Mouse (Mus musculus): ENCODE data around the gene Aox1. TPM values are rescaled to one million over a fixed set of nuclear protein-coding genes. Genes with fewer than 3 reads are reported as not detected.
"Not testable (repeated sequence)": the region's sequence is repeated elsewhere in the genome, so short reads cannot be mapped to it uniquely, and the experiment has no call there.

The Aox1 gene
- 0.14 TPM in 1 of 2 replicates, not detected in the other for polyA plus RNA-seq (2014; fragmentation: Nextera tagmentation; extraction: Ambion mirVana)

- H3K4me1 ChIP-seq (ENCODE audit: control insufficient read depth, insufficient read depth, low read length) = peaks cover 12% of the 10 kb centered on the region
- WGBS = 11% methylated on average over 12 of the region's 12 CpGs
- no peaks in the 10 kb centered on the region; the same call in 1 of the 2 replicates for H3K36me3 ChIP-seq (ENCODE audit: control insufficient read depth, insufficient read depth, low read length)
- H3K9me3 ChIP-seq (ENCODE audit: control insufficient read depth, low read length) = no peaks in the 10 kb centered on the region
- DNase-seq (ENCODE audit: low spot score) (peak; percentile 59), ATAC-seq (ENCODE audit: insufficient number of reproducible peaks, low FRiP score, low TSS enrichment, low read depth) (no peak)
- H3K27me3 ChIP-seq (ENCODE audit: control insufficient read depth, insufficient read depth, low read length) = no peaks in the 10 kb centered on the region
- no peak within 1 kb of the TSS for H3K27ac ChIP-seq (replicated peaks; ENCODE audit: low read depth, low read length)
- H3K4me3 ChIP-seq (ENCODE audit: low read depth, low read length) = peak within 1 kb of the TSS; percentile 20; the same call in 1 of the 2 replicates
- peak within 1 kb of the TSS; percentile 35 for H3K4me2 ChIP-seq (ENCODE audit: low read depth, severe bottlenecking)
- peak within 1 kb of the TSS; percentile 30; the same call in 1 of the 2 replicates for H3K9ac ChIP-seq (ENCODE audit: low read length)
Measured at GRCm38 (mm10) chr1:58029636-58030117, at the start of gene Aox1. TSS of gene Aox1 (plus strand) at chr1:58029931.

DNA sequence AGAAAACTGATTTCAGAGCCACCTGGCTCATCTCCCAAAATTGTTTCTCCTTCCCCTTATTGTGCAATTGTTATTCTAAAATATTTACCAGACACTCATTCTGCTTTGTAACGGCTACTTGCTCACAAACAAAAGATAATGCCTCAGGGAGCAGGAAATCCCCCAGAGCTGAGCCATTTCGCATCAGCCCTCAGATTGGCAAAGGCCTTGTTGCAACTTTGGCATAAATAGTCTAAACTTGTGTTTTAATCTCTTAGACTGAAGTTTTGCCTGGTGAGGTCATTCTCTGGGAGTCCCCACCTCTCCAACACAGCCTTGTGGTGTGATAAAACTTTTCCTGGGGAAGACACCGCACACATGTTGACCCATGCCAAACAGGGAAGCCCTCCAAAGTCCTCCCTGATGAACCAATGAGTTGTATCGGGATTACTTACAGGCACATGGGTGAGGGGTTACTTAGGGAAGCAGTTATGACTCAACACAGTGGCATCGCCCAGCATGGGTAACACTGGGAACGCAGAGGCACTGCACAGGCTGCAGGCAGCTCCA lies 40.6 kb upstream of the Aox1 start:
- no peaks in the 10 kb centered on the region for H3K9me3 ChIP-seq (ENCODE audit: control insufficient read depth, low read length)
- ATAC-seq (ENCODE audit: insufficient number of reproducible peaks, low FRiP score, low TSS enrichment, low read depth) = no peak
- WGBS = 88% methylated on average over 6 of the region's 6 CpGs
- no peaks in the 10 kb centered on the region for H3K27me3 ChIP-seq (ENCODE audit: control insufficient read depth, insufficient read depth, low read length)
- no peaks in the 10 kb centered on the region for H3K4me1 ChIP-seq (ENCODE audit: control insufficient read depth, insufficient read depth, low read length)
- H3K4me2 ChIP-seq (ENCODE audit: low read depth, severe bottlenecking) = no peak overlapping the region
- H3K9ac ChIP-seq (ENCODE audit: low read length) = no peak overlapping the region
- H3K27ac ChIP-seq (replicated peaks; ENCODE audit: low read depth, low read length) = no peak overlapping the region
- no peak overlapping the region for H3K4me3 ChIP-seq (ENCODE audit: low read depth, low read length)
- H3K36me3 ChIP-seq (ENCODE audit: control insufficient read depth, insufficient read depth, low read length) = no peaks in the 10 kb centered on the region
- no peak for DNase-seq (ENCODE audit: low spot score)

DNA sequence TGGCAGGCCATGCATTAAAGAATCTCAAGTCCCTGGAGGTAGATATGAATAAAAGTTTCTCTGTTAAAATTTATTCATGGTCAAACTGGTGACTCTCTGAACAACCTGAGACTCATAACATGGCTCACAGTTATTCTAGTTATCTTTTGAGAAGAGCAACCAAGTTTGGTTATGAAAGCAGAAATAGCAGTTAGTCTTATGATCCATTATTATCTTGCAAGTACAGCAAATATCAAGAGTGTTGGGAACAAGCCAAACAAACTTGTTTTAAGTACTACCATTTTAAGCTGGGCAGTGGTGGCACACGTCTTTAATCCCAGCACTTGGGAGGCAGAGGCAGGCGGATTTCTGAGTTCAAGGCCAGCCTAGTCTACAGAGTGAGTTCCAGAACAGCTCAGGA lies 38.5 kb upstream of the Aox1 start:
- H3K4me3 ChIP-seq (ENCODE audit: low read depth, low read length) = no peak overlapping the region
- 83% methylated on average over 2 of the region's 2 CpGs for WGBS
- H3K27ac ChIP-seq (replicated peaks; ENCODE audit: low read depth, low read length) = no peak overlapping the region
- H3K27me3 ChIP-seq (ENCODE audit: control insufficient read depth, insufficient read depth, low read length) = no peaks in the 10 kb centered on the region
- H3K4me1 ChIP-seq (ENCODE audit: control insufficient read depth, insufficient read depth, low read length) = no peaks in the 10 kb centered on the region
- no peaks in the 10 kb centered on the region for H3K9me3 ChIP-seq (ENCODE audit: control insufficient read depth, low read length)
- DNase-seq (ENCODE audit: low spot score) (no peak), ATAC-seq (ENCODE audit: insufficient number of reproducible peaks, low FRiP score, low TSS enrichment, low read depth) (no peak)
- no peak overlapping the region for H3K4me2 ChIP-seq (ENCODE audit: low read depth, severe bottlenecking)
- H3K36me3 ChIP-seq (ENCODE audit: control insufficient read depth, insufficient read depth, low read length) = no peaks in the 10 kb centered on the region
- no peak overlapping the region for H3K9ac ChIP-seq (ENCODE audit: low read length)

DNA sequence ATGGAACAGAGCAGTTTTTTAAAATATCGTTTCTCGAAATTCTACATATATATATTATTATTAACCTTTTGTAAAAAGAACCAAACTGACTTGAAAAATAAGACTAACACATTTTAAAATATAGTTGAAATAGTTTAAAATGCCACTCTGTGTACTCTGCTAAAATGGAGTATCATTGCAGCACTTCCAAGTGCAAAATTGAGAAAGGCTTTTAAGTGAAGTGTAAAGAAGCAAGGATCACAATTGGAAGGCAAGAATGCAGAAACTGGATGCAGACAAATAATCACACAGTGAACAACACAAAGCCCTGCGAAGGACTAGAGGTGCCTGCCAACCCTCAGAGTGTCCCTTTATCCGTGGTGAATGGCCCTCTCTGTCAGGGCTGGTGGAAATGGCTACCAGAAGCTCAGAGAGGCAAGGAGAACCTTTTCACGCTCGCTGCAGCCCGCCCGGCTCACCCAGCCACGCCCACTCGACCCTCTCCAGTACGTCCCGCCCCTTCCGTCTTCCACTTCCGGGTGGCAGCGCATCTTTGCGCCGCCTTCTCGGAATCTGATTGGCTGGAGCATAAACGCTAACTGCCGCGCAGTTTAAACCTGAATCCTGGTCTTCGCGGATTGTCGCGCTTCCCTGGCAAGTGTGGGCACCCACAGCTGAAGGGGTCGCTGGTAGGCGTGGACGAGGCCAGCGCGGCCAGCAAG lies 34.1 kb upstream of the Aox1 start, which contains the start of gene Sgo2a:
Sgo2a (plus strand) TSS at position 540 of the 701 bp plus-strand sequence.
- Histone ChIP-seq H3K36me3 (ENCODE audit: control insufficient read depth, insufficient read depth, low read length) (no peaks in the 10 kb centered on the region), H3K9ac (ENCODE audit: low read length) (peak within 1 kb of the TSS; percentile 72), H3K27ac (replicated peaks; ENCODE audit: low read depth, low read length) (no peak within 1 kb of the TSS; the same call in 1 of the 2 replicates), H3K4me2 (ENCODE audit: low read depth, severe bottlenecking) (peak within 1 kb of the TSS; percentile 44), H3K27me3 (ENCODE audit: control insufficient read depth, insufficient read depth, low read length) (no peaks in the 10 kb centered on the region), H3K9me3 (ENCODE audit: control insufficient read depth, low read length) (no peaks in the 10 kb centered on the region), H3K4me3 (ENCODE audit: low read depth, low read length) (peak within 1 kb of the TSS; percentile 66), H3K4me1 (ENCODE audit: control insufficient read depth, insufficient read depth, low read length) (0 out of 2 replicates have a peak, but pooled peaks cover 3% of the 10 kb centered on the region)
- DNase-seq (ENCODE audit: low spot score) = peak; percentile 98
- WGBS = 7% methylated on average over 30 of the region's 30 CpGs
- ATAC-seq (ENCODE audit: insufficient number of reproducible peaks, low FRiP score, low TSS enrichment, low read depth) = peak; percentile 96

GRCm38 (mm10) chr1:57996133-57996615 lies 33.6 kb upstream of the Aox1 start:
- no peaks in the 10 kb centered on the region for H3K27me3 ChIP-seq (ENCODE audit: control insufficient read depth, insufficient read depth, low read length)
- ATAC-seq (ENCODE audit: insufficient number of reproducible peaks, low FRiP score, low TSS enrichment, low read depth) (no peak; the same call in 1 of the 2 replicates), DNase-seq (ENCODE audit: low spot score) (no peak)
- no peaks in the 10 kb centered on the region for H3K9me3 ChIP-seq (ENCODE audit: control insufficient read depth, low read length)
- 0 out of 2 replicates have a peak, but pooled peaks cover 3% of the 10 kb centered on the region for H3K4me1 ChIP-seq (ENCODE audit: control insufficient read depth, insufficient read depth, low read length)
- H3K4me2 ChIP-seq (ENCODE audit: low read depth, severe bottlenecking) = peak overlapping the region; percentile 44
- WGBS = under 1% methylated on average over 29 of the region's 29 CpGs
- H3K27ac ChIP-seq (replicated peaks; ENCODE audit: low read depth, low read length) = no peak overlapping the region; the same call in 1 of the 2 replicates
- peak overlapping the region; percentile 66 for H3K4me3 ChIP-seq (ENCODE audit: low read depth, low read length)
- peak overlapping the region; percentile 72 for H3K9ac ChIP-seq (ENCODE audit: low read length)
- H3K36me3 ChIP-seq (ENCODE audit: control insufficient read depth, insufficient read depth, low read length) = no peaks in the 10 kb centered on the region

GRCm38 (mm10) chr1:57998146-57998545 lies 31.6 kb upstream of the Aox1 start:
- DNase-seq (ENCODE audit: low spot score) = no peak
- 87% methylated on average over 3 of the region's 3 CpGs for WGBS
- Histone ChIP-seq H3K4me2 (ENCODE audit: low read depth, severe bottlenecking) (no peak overlapping the region; the same call in 1 of the 2 replicates), H3K36me3 (ENCODE audit: control insufficient read depth, insufficient read depth, low read length) (no peaks in the 10 kb centered on the region), H3K9ac (ENCODE audit: low read length) (no peak overlapping the region), H3K9me3 (ENCODE audit: control insufficient read depth, low read length) (no peaks in the 10 kb centered on the region), H3K4me1 (ENCODE audit: control insufficient read depth, insufficient read depth, low read length) (0 out of 2 replicates have a peak, but pooled peaks cover 3% of the 10 kb centered on the region), H3K4me3 (ENCODE audit: low read depth, low read length) (no peak overlapping the region), H3K27me3 (ENCODE audit: control insufficient read depth, insufficient read depth, low read length) (no peaks in the 10 kb centered on the region), H3K27ac (replicated peaks; ENCODE audit: low read depth, low read length) (no peak overlapping the region)
- no peak for ATAC-seq (ENCODE audit: insufficient number of reproducible peaks, low FRiP score, low TSS enrichment, low read depth)

GRCm38 (mm10) chr1:58006388-58006787 lies 23.3 kb upstream of the Aox1 start:
- H3K36me3 ChIP-seq (ENCODE audit: control insufficient read depth, insufficient read depth, low read length); H3K4me1 ChIP-seq (ENCODE audit: control insufficient read depth, insufficient read depth, low read length); H3K4me3 ChIP-seq (ENCODE audit: low read depth, low read length); H3K9me3 ChIP-seq (ENCODE audit: control insufficient read depth, low read length); H3K4me2 ChIP-seq (ENCODE audit: low read depth, severe bottlenecking); H3K27ac ChIP-seq (replicated peaks; ENCODE audit: low read depth, low read length); ATAC-seq (ENCODE audit: insufficient number of reproducible peaks, low FRiP score, low TSS enrichment, low read depth); DNase-seq (ENCODE audit: low spot score); H3K27me3 ChIP-seq (ENCODE audit: control insufficient read depth, insufficient read depth, low read length); H3K9ac ChIP-seq (ENCODE audit: low read length): not testable (repeated sequence)
- 93% methylated on average over 7 of the region's 7 CpGs for WGBS

DNA sequence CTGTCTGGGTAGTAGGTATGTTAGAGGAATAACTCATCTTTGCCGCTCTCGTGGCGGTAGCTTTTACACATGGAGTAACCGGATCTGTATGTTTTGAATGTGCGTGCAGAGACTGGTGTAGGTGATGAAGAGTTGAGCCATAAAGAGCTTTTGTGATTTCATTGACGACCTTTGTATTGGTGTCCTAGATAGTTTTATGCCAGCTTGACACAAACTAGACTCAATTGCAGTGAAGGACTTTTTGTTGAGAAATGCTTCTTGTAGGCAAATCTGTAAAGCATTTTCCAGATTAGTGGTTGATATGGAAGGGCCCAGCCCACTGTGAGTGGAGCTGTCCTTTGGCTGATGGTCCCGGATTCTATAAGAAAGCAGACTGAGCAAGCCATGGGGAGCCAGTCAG lies 10.9 kb upstream of the Aox1 start, which contains the start of gene Kctd18:
Kctd18 (minus strand) TSS at position 101 of the 400 bp plus-strand sequence.
- Histone ChIP-seq H3K36me3 (ENCODE audit: control insufficient read depth, insufficient read depth, low read length) (peaks cover 18% of the 10 kb centered on the region; the same call in 1 of the 2 replicates), H3K4me3 (ENCODE audit: low read depth, low read length) (no peak within 1 kb of the TSS), H3K4me2 (ENCODE audit: low read depth, severe bottlenecking) (no peak within 1 kb of the TSS), H3K9me3 (ENCODE audit: control insufficient read depth, low read length) (no peaks in the 10 kb centered on the region), H3K27ac (replicated peaks; ENCODE audit: low read depth, low read length) (no peak within 1 kb of the TSS), H3K4me1 (ENCODE audit: control insufficient read depth, insufficient read depth, low read length) (no peaks in the 10 kb centered on the region), H3K9ac (ENCODE audit: low read length) (no peak within 1 kb of the TSS), H3K27me3 (ENCODE audit: control insufficient read depth, insufficient read depth, low read length) (no peaks in the 10 kb centered on the region)
- DNase-seq (ENCODE audit: low spot score) = no peak
- no peak for ATAC-seq (ENCODE audit: insufficient number of reproducible peaks, low FRiP score, low TSS enrichment, low read depth)
- WGBS = 95% methylated on average over 7 of the region's 7 CpGs
